Mouse (Mus musculus) MEL (cell line): ENCODE data around the gene Fgfr2.

Source experiments
- CTCF ChIP-seq, 3 experiments: IDR thresholded peaks in 2 of 3; conservative IDR thresholded peaks in 1 of 3; 2 replicates each; pipeline ENCODE4 v1.5.1; 2011 to 2012; ENCODE audit warnings: low read length in 3 of 3, low read depth in 2 of 3, mild to moderate bottlenecking in 2 of 3, improper control_type of control experiment in 1 of 3, inconsistent platforms in 1 of 3, mixed read lengths in 1 of 3, moderate library complexity in 1 of 3; ENCODE audit not compliant: control insufficient read depth in 1 of 3, insufficient read depth in 1 of 3, poor library complexity in 1 of 3, severe bottlenecking in 1 of 3
- EP300 ChIP-seq, 2 experiments: IDR thresholded peaks; 2 replicates each; pipeline ENCODE4 v1.6.1; 2011; ENCODE audit warnings: improper control_type of control experiment in 2 of 2, low read length in 2 of 2, low read depth in 1 of 2, mild to moderate bottlenecking in 1 of 2
- NELFE ChIP-seq: IDR thresholded peaks from 2 replicates; pipeline ENCODE4 v1.6.1; 2011; ENCODE audit warnings: low read depth, low read length, improper control_type of control experiment
- POLR2A ChIP-seq, 2 experiments: IDR thresholded peaks; 2 replicates each; pipeline ENCODE4 v1.6.1; 2011 to 2012; ENCODE audit warnings: low read length in 2 of 2, mild to moderate bottlenecking in 2 of 2, control low read depth in 1 of 2, improper control_type of control experiment in 1 of 2, low read depth in 1 of 2, moderate library complexity in 1 of 2; ENCODE audit not compliant: control insufficient read depth in 1 of 2, insufficient read depth in 1 of 2, poor library complexity in 1 of 2
- SMC3 ChIP-seq: IDR thresholded peaks from 2 replicates; pipeline ENCODE4 v1.6.1; 2011; ENCODE audit warnings: low read depth, low read length, improper control_type of control experiment
- TCF12 ChIP-seq: IDR thresholded peaks from 2 replicates; pipeline ENCODE4 v1.6.1; 2014; ENCODE audit warnings: low read depth, mild to moderate bottlenecking, inconsistent platforms, low read length, improper control_type of control experiment, moderate library complexity
- ZC3H11A ChIP-seq: IDR thresholded peaks from 2 replicates; pipeline ENCODE4 v1.6.1; 2012; ENCODE audit warnings: low read depth, mild to moderate bottlenecking, inconsistent platforms, low read length, improper control_type of control experiment
- ZKSCAN1 ChIP-seq: IDR thresholded peaks from 2 replicates; pipeline ENCODE4 v1.6.1; 2012; ENCODE audit warnings: low read depth, mild to moderate bottlenecking, inconsistent platforms, low read length, improper control_type of control experiment, moderate library complexity

DNA sequence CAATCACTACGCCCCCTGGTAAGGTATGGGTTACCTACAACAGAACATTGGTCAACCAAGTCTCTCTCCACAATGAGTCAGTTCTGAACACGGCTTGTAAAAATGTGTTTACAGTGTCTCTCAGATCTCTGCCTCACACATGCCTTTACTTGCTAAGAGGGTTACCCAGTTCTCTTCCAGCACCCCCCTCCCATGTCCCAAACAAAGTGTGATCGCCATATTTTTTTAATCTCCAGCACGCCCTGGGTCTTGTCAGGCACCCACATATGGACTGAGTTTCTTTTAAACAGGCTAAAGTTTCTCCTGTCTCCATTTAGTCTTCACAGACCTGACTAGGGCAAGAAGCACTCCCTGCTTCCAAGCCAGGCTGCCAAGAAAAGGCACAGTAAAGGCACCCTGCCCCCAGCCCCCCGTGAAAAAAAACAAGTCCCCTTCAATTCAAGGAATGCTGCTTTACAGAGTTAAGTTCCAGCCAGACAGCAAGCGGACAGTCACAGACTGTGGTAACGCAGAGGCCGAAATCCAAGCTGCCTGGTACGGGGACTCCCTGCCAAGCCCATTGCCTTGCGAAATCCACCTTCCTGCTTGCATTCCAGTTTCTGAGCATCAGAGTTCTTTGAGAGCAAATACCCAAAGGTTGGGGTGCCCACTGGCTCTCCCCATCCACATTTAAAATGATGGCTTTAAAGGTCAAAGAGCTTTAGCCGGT lies 2834.3 kb downstream of the Fgfr2 start:
- TF ChIP-seq POLR2A (IDR thresholded peaks at IDR 0.05; ENCODE audit: control insufficient read depth in 1 of 2, insufficient read depth in 1 of 2, low read depth in 1 of 2, low read length in 2 of 2, poor library complexity in 1 of 2): no peak
- TF ChIP-seq SMC3: no peak
- TF ChIP-seq ZKSCAN1: no peak
- TF ChIP-seq TCF12: no peak
- TF ChIP-seq CTCF (IDR thresholded peaks at IDR 0.05 in 2 of 3, conservative IDR thresholded peaks at IDR 0.05 in 1 of 3; ENCODE audit: control insufficient read depth in 1 of 3, insufficient read depth in 1 of 3, low read depth in 2 of 3, low read length in 3 of 3, poor library complexity in 1 of 3, severe bottlenecking in 1 of 3): no peak
- no peak for TF ChIP-seq ZC3H11A
- no peak for TF ChIP-seq NELFE
- TF ChIP-seq EP300 (IDR thresholded peaks at IDR 0.05; ENCODE audit: low read depth in 1 of 2, low read length in 2 of 2): no peak
